In the genomic region with DNA sequence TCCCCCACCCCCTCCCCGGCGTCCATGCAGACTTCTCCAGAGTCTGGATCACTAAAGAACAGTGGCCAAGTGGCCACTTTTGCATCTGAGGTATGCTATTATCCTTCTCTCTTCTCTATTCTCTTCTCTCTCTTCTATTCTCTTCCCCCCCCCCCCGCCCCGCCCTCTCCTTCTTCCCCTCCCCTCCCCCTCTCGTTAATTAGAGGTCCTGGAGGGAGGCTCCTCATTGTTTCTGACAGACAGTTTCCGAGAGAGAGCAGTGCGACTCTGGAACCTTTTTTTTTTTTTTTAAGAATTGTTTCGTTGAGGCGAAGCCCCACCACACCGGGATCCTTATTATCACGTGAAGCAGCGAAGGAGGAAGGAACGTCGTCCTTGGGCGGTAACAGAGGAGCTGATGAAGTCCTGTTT, we compare ENCODE assay signal across 8 mouse cellular contexts.
DNase-seq lines count a peak whose midpoint lies in the region; ATAC-seq and TF ChIP-seq lines count a peak whose summit lies in the region.

No protein-coding gene starts in this region.

- no peak for TF ChIP-seq POLR2A in olfactory bulb, adult 2 months (IDR thresholded peaks at IDR 0.05; ENCODE audit: insufficient read depth, low read depth, low read length)

- H3K9ac ChIP-seq in forebrain, embryonic 11.5 days (ENCODE audit: low read length) = peak overlapping the region; percentile 48
- no peak overlapping the region for H3K9ac ChIP-seq in limb, embryonic 15.5 days

- H3K27ac ChIP-seq in heart, embryonic 10.5 days = peak overlapping the region; percentile 82
- H3K27ac ChIP-seq in forebrain, embryonic 11.5 days (ENCODE audit: low read depth, low read length) = peak overlapping the region; percentile 86
- no peak overlapping the region for H3K27ac ChIP-seq in limb, embryonic 15.5 days
- no peak overlapping the region for H3K27ac ChIP-seq in olfactory bulb, adult 2 months (ENCODE audit: insufficient read depth, low read depth, low read length)

- intact Hi-C loops in heart, postnatal 36 days (cut with DNase I) = no loop called here
- intact Hi-C loops in left cerebral cortex, postnatal 10 days (cut with DNase I) = loop anchor here (5.0 kb wide), 1 partner anchor 65 kb away; a partner anchor contains a TSS

- H3K4me2 ChIP-seq in forebrain, embryonic 11.5 days (ENCODE audit: low read depth, low read length, severe bottlenecking) = peak overlapping the region; percentile 51
- H3K4me2 ChIP-seq in limb, embryonic 15.5 days = peak overlapping the region; percentile 75

- ATAC-seq in CD4-positive, CD25-positive, alpha-beta regulatory T cell, adult 4 months = peak; percentile 13
- peak; percentile 68 for ATAC-seq in forebrain, embryonic 11.5 days (replicated peaks; ENCODE audit: low FRiP score)
- no peak for ATAC-seq in limb, embryonic 15.5 days (ENCODE audit: insufficient number of reproducible peaks, low FRiP score, low TSS enrichment, low read depth)
- no peak for ATAC-seq in monocyte, adult 5-6 weeks (replicated peaks; ENCODE audit: insufficient number of reproducible peaks, low FRiP score, low TSS enrichment, poor library complexity, severe bottlenecking)

- H3K4me1 ChIP-seq in heart, embryonic 10.5 days = peaks cover 19% of the 10 kb centered on the region
- H3K4me1 ChIP-seq in forebrain, embryonic 11.5 days (replicated peaks; ENCODE audit: control insufficient read depth, insufficient read depth, low read length) = peaks cover 8% of the 10 kb centered on the region
- H3K4me1 ChIP-seq in limb, embryonic 15.5 days = peaks cover 17% of the 10 kb centered on the region
- peaks cover 12% of the 10 kb centered on the region for H3K4me1 ChIP-seq in olfactory bulb, adult 2 months (ENCODE audit: control insufficient read depth, insufficient read depth, low read length)

- 0 out of 2 replicates have a peak, but pooled peaks cover 7% of the 10 kb centered on the region for H3K27me3 ChIP-seq in heart, embryonic 10.5 days (ENCODE audit: insufficient read depth, poor library complexity, severe bottlenecking)
- no peaks in the 10 kb centered on the region; the same call in 1 of the 2 replicates for H3K27me3 ChIP-seq in forebrain, embryonic 11.5 days (ENCODE audit: control insufficient read depth, insufficient read depth, low read length)
- H3K27me3 ChIP-seq in limb, embryonic 15.5 days = 0 out of 2 replicates have a peak, but pooled peaks cover 11% of the 10 kb centered on the region

- peak overlapping the region; percentile 60 for H3K4me3 ChIP-seq in heart, embryonic 10.5 days
- H3K4me3 ChIP-seq in forebrain, embryonic 11.5 days (ENCODE audit: low read depth, low read length) = peak overlapping the region; percentile 29
- peak overlapping the region; percentile 44 for H3K4me3 ChIP-seq in limb, embryonic 15.5 days
- H3K4me3 ChIP-seq in olfactory bulb, adult 2 months (ENCODE audit: insufficient read depth, low read depth, low read length) = peak overlapping the region; percentile 38

- WGBS in heart, embryonic 10.5 days = under 1% methylated on average over 14 of the region's 15 CpGs
- WGBS in forebrain, embryonic 11.5 days = 0% methylated on average over 12 of the region's 15 CpGs
- WGBS in limb, embryonic 15.5 days = 0% methylated on average over 13 of the region's 15 CpGs
- 2% methylated on average over 14 of the region's 15 CpGs for WGBS in olfactory bulb, adult 2 months

- H3K36me3 ChIP-seq in heart, embryonic 10.5 days = no peaks in the 10 kb centered on the region
- H3K36me3 ChIP-seq in forebrain, embryonic 11.5 days (ENCODE audit: control insufficient read depth, insufficient read depth, low read length) = no peaks in the 10 kb centered on the region
- no peaks in the 10 kb centered on the region for H3K36me3 ChIP-seq in limb, embryonic 15.5 days

- H3K9me3 ChIP-seq in heart, embryonic 10.5 days = no peaks in the 10 kb centered on the region
- no peaks in the 10 kb centered on the region for H3K9me3 ChIP-seq in forebrain, embryonic 11.5 days (ENCODE audit: control insufficient read depth, low read length)
- H3K9me3 ChIP-seq in limb, embryonic 15.5 days = no peaks in the 10 kb centered on the region

- no peak for DNase-seq in heart, embryonic 10.5 days (ENCODE audit: low spot score)
- no peak for DNase-seq in heart, postnatal 36 days
- peak; percentile 75 for DNase-seq in forebrain, embryonic 11.5 days (ENCODE audit: low spot score)
- no peak for DNase-seq in left cerebral cortex, postnatal 10 days (ENCODE audit: extremely low spot score in 1 of 2, low spot score in 2 of 2)

- no peak for TF ChIP-seq CTCF in olfactory bulb, adult 2 months (IDR thresholded peaks at IDR 0.05; ENCODE audit: insufficient read depth, low read depth, low read length)

Comparison
In these comparisons a context has a peak if more than half of its experiments do, and no peak if none do; other contexts are left out.
1. H3K27ac ChIP-seq: peak in heart, embryonic 10.5 days (single experiment) and forebrain, embryonic 11.5 days (single experiment); none in limb, embryonic 15.5 days (single experiment) and olfactory bulb, adult 2 months (single experiment).
2. ATAC-seq: peak in CD4-positive, CD25-positive, alpha-beta regulatory T cell, adult 4 months (single experiment) and forebrain, embryonic 11.5 days (single experiment); none in limb, embryonic 15.5 days (single experiment) and monocyte, adult 5-6 weeks (single experiment).
3. Peak in every context shown above with its lines, with median percentiles within 50 percentile points of each other: H3K4me3 ChIP-seq.